Mouse (Mus musculus) CH12.LX (cell line): ENCODE measurements around the gene Ppm1m. TPM values are rescaled to one million over a fixed set of nuclear protein-coding genes. Genes with fewer than 3 reads are reported as not detected.

Experiments
- DNase-seq: peaks from one replicate; pipeline ENCODE4 v3.0.0-alpha.2; 2013; ENCODE audit errors: extremely low read depth
- H3K27ac ChIP-seq: 2 replicates; pipeline ENCODE4 v1.5.1; 2012; ENCODE audit warnings: low read depth, mild to moderate bottlenecking, control low read depth, moderate library complexity; ENCODE audit not compliant: insufficient read depth
- H3K27me3 ChIP-seq: replicated peaks from 2 replicates; pipeline ENCODE3; 2012; ENCODE audit warnings: inconsistent platforms
- H3K36me3 ChIP-seq, 2 experiments: replicated peaks in 1 of 2; 2 replicates each; pipeline versions ENCODE3 to v1.6.1; 2012; ENCODE audit warnings: inconsistent platforms in 1 of 2, low read length in 1 of 2, mild to moderate bottlenecking in 1 of 2, mixed read lengths in 1 of 2, moderate library complexity in 1 of 2; ENCODE audit not compliant: control insufficient read depth in 1 of 2, insufficient read depth in 1 of 2
- H3K4me1 ChIP-seq, 2 experiments: 2 replicates each; pipeline ENCODE4 v1.6.1; 2012; ENCODE audit warnings: inconsistent platforms in 1 of 2, moderate library complexity in 1 of 2; ENCODE audit not compliant: insufficient read depth in 2 of 2, control insufficient read depth in 1 of 2
- H3K4me2 ChIP-seq: 2 replicates; pipeline ENCODE4 v1.6.1; 2012; ENCODE audit warnings: low read depth, mild to moderate bottlenecking, control low read depth; ENCODE audit not compliant: poor library complexity, insufficient read depth, severe bottlenecking
- H3K4me3 ChIP-seq, 3 experiments: fragments of 150-350 bp in 1 of 3; sonication (generic) in 1 of 3; replicated peaks in 1 of 3; 2 replicates each; pipeline versions ENCODE3 to v1.5.1; 2011 to 2012; ENCODE audit warnings: low read depth in 2 of 3, low read length in 2 of 3, mild to moderate bottlenecking in 2 of 3, moderate library complexity in 2 of 3, control low read depth in 1 of 3, improper control_type of control experiment in 1 of 3, inconsistent platforms in 1 of 3, mixed read lengths in 1 of 3; ENCODE audit not compliant: poor library complexity in 1 of 3
- H3K79me2 ChIP-seq: replicated peaks from 2 replicates; pipeline ENCODE4 v1.6.1; 2012; ENCODE audit warnings: mild to moderate bottlenecking, moderate library complexity; ENCODE audit not compliant: control insufficient read depth, poor library complexity, insufficient read depth, severe bottlenecking; ENCODE audit errors: extremely low read depth
- H3K9ac ChIP-seq: 2 replicates; pipeline ENCODE4 v1.6.1; 2012; ENCODE audit warnings: low read depth, mild to moderate bottlenecking, control low read depth, moderate library complexity; ENCODE audit not compliant: insufficient read depth
- H3K9me3 ChIP-seq: replicated peaks from 2 replicates; pipeline ENCODE3; 2012; ENCODE audit warnings: low read length, inconsistent platforms, mixed read lengths
- BHLHE40 ChIP-seq: IDR thresholded peaks from 2 replicates; pipeline ENCODE4 v1.6.1; 2011; ENCODE audit warnings: mild to moderate bottlenecking, low read depth, low read length, improper control_type of control experiment
- E2F4 ChIP-seq: IDR thresholded peaks from 2 replicates; pipeline ENCODE4 v1.6.1; 2011; ENCODE audit warnings: low read depth, low read length, improper control_type of control experiment; ENCODE audit not compliant: insufficient replicate concordance
- ETS1 ChIP-seq: conservative IDR thresholded peaks from 2 replicates; pipeline ENCODE4 v1.6.1; 2012; ENCODE audit warnings: low read depth, mild to moderate bottlenecking, inconsistent platforms, low read length, improper control_type of control experiment, moderate library complexity
- GABPA ChIP-seq: IDR thresholded peaks from 2 replicates; pipeline ENCODE4 v1.6.1; 2012; ENCODE audit warnings: low read depth, low read length, improper control_type of control experiment, inconsistent platforms; ENCODE audit not compliant: insufficient replicate concordance
- HCFC1 ChIP-seq: IDR thresholded peaks from 2 replicates; pipeline ENCODE4 v1.6.1; 2012; ENCODE audit warnings: low read depth, mild to moderate bottlenecking, inconsistent platforms, low read length, improper control_type of control experiment
- MAX ChIP-seq: IDR thresholded peaks from 2 replicates; pipeline ENCODE4 v1.6.1; 2011; ENCODE audit warnings: low read length, improper control_type of control experiment
- MEF2A ChIP-seq: IDR thresholded peaks from 2 replicates; pipeline ENCODE4 v1.6.1; 2014; ENCODE audit warnings: low read depth, mild to moderate bottlenecking, inconsistent platforms, low read length, improper control_type of control experiment, borderline replicate concordance
- MYC ChIP-seq: IDR thresholded peaks from 2 replicates; pipeline ENCODE4 v1.6.1; 2011; ENCODE audit warnings: low read depth, mild to moderate bottlenecking, improper control_type of control experiment, low read length
- NELFE ChIP-seq: IDR thresholded peaks from 2 replicates; pipeline ENCODE4 v1.6.1; 2011; ENCODE audit warnings: low read depth, low read length, improper control_type of control experiment
- NRF1 ChIP-seq: IDR thresholded peaks from 2 replicates; pipeline ENCODE4 v1.6.1; 2014; ENCODE audit warnings: low read depth, mild to moderate bottlenecking, inconsistent platforms, low read length, improper control_type of control experiment, moderate library complexity
- POLR2AphosphoS2 ChIP-seq: IDR thresholded peaks from 2 replicates; pipeline ENCODE4 v1.6.1; 2011; ENCODE audit warnings: low read depth, low read length, improper control_type of control experiment
- SIN3A ChIP-seq: IDR thresholded peaks from 2 replicates; pipeline ENCODE4 v1.6.1; 2012; ENCODE audit warnings: low read length, improper control_type of control experiment, inconsistent platforms
- SMC3 ChIP-seq: IDR thresholded peaks from 2 replicates; pipeline ENCODE4 v1.6.1; 2011; ENCODE audit warnings: low read depth, low read length, improper control_type of control experiment
- USF1 ChIP-seq: IDR thresholded peaks from 2 replicates; pipeline ENCODE4 v1.6.1; 2014; ENCODE audit warnings: low read depth, mild to moderate bottlenecking, inconsistent platforms, low read length, improper control_type of control experiment
- USF2 ChIP-seq: conservative IDR thresholded peaks from 2 replicates; pipeline ENCODE4 v1.6.1; 2011; ENCODE audit warnings: low read depth, low read length, improper control_type of control experiment
- ZC3H11A ChIP-seq: IDR thresholded peaks from 2 replicates; pipeline ENCODE4 v1.6.1; 2012; ENCODE audit warnings: low read depth, mild to moderate bottlenecking, inconsistent platforms, low read length, improper control_type of control experiment
- ZMIZ1 ChIP-seq: IDR thresholded peaks from 2 replicates; pipeline ENCODE4 v1.6.1; 2012; ENCODE audit warnings: low read depth, mild to moderate bottlenecking, inconsistent platforms, low read length, improper control_type of control experiment
- ZNF384 ChIP-seq: IDR thresholded peaks from 2 replicates; pipeline ENCODE4 v1.6.1; 2012; ENCODE audit warnings: low read depth, low read length, improper control_type of control experiment, inconsistent platforms
- dilution Hi-C: fragments of 300-500 bp; cut with MboI; formaldehyde crosslinking; loops from 2 replicates; pipeline ENCODE4 v1.14.3; 2020; ENCODE audit warnings: low sequenced_read_pairs; ENCODE audit not compliant: extremely low pct_unique_long_range_greater_than_20kb, extremely low pct_ligation_motif_present
- in situ Hi-C: fragments of 300-500 bp; cut with MboI; formaldehyde crosslinking; loops from 3 replicates; pipeline ENCODE4 v1.14.3; 2019; ENCODE audit warnings: low sequenced_read_pairs, low pct_ligation_motif_present, low pct_unique_long_range_greater_than_20kb, mixed read lengths
- polyA plus RNA-seq: library from polyadenylated mRNA; unstranded; fragments of >175 nt; gene quantifications from 2 replicates; pipeline ENCODE4 v1.2.1, GENCODE M21; 2012; ENCODE audit warnings: low read depth; ENCODE audit not compliant: insufficient read length
- total RNA-seq, 2 experiments: library from RNA; depleted of rRNA; stranded (reverse); fragments of 300-350 nt in 1 of 2; fragments of >200 nt in 1 of 2; gene quantifications; 2 replicates each; pipeline ENCODE4 v1.2.3; 2012 to 2014

The Ppm1m gene
- total and polyA plus RNA-seq, 3 experiments, result 54.7 to 111 (median 86.0) TPM

DNA sequence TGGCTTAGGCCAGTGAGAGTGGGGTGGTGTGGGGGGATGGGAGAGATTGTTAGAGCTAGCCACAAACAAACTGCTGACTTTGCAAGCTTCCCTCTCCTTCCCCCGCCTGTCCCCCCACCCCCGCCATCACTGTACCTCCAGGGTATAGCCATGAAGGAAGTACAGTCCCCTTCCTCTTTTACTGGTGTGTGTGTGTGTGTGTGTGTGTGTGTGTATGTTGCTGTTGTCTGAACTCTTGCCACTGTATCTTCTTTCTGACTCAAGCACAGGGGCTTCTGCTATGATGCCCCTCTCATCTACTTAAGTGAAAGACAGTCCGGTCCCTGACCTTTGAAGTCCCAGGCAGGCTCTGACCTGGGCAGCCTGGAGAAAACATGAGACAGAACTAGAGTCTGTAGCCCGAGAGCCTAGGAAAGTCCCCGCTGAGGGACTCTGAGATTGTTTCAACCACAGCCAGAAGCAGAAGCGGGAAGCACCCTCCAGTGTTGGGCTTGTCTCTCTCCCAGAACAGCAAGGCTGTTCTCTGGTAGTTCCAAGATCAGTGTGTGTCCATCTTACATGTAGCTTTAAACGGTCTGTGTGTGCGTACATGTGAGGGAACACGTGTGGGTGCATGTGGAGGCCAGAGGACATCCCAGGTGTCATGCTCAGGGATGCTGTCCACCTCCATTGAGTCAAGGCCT is 30.6 kb upstream of the Ppm1m start (continued):
- TF ChIP-seq E2F4 (no peak), USF1 (no peak), BHLHE40 (peak; percentile 69)

DNA sequence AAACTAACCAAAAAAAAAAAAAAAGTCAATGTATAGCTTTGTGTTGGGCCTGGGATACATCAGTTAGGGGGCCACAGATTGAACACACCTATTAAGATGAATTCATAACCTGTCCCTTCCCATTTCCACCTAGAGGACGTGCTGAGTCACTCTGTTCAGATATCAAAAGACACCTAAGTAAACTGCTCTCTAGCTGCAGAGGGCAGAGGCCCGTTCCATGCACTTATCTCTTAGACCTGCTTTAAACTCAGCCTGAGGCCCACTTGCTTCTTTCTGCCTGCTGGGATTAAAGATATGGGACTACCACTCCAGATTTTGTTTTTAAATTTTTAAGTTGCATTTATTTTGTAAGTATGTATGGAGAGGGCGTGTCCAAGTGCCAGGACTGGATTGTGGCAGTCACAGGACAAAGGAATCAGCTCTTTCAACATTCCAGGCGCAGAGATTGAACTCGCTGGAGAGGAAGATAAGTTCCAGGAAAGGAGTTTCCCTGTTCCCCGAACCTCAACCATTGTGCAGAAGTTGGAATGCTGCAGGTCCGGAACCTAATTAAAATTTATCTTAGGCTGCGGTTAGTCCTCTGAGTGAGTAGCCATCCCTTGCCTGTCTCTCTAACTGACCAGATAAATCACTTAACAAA is 28.4 kb upstream of the Ppm1m start:
- no peaks in the 10 kb centered on the region for H3K79me2 ChIP-seq
- H3K4me3 ChIP-seq, result no peak overlapping the region
- H3K9me3 ChIP-seq, result peaks cover 41% of the 10 kb centered on the region
- dilution Hi-C loops (no loop called here), in situ Hi-C loops (no loop called here)
- no peaks in the 10 kb centered on the region for H3K27me3 ChIP-seq
- no peak for TF ChIP-seq MAX
- no peak for TF ChIP-seq HCFC1
- TF ChIP-seq ZMIZ1, result no peak
- TF ChIP-seq MYC, result no peak
- no peak for TF ChIP-seq SMC3
- TF ChIP-seq E2F4, result no peak
- no peak for TF ChIP-seq ZNF384
- TF ChIP-seq ETS1, result no peak
- TF ChIP-seq SIN3A, result no peak
- DNase-seq, result no peak
- peaks cover 29 to 59% of the 10 kb centered on the region in 2 experiments for H3K36me3 ChIP-seq
- no peak overlapping the region for H3K4me2 ChIP-seq
- no peak overlapping the region for H3K9ac ChIP-seq
- H3K27ac ChIP-seq, result no peak overlapping the region
- H3K4me1 ChIP-seq, result peaks cover 28 to 60% of the 10 kb centered on the region in 2 experiments

DNA sequence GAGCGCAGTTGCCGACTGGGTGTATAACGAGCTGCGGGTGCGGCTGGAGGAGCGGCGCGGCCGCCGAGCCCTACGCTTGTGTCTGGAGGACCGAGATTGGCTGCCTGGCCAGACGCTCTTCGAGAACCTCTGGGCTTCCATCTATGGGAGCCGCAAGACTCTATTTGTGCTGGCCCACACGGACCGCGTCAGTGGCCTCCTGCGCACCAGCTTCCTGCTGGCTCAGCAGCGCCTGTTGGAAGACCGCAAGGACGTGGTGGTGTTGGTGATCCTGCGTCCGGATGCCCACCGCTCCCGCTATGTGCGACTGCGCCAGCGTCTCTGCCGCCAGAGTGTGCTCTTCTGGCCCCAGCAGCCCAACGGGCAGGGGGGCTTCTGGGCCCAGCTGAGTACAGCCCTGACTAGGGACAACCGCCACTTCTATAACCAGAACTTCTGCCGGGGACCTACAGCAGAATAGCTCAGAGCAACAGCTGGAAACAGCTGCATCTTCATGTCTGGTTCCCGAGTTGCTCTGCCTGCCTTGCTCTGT is 26.7 kb upstream of the Ppm1m start:
- H3K9me3 ChIP-seq, result peaks cover 41% of the 10 kb centered on the region
- H3K36me3 ChIP-seq, result peaks cover 28 to 51% of the 10 kb centered on the region in 2 experiments
- no peak for DNase-seq
- no peak overlapping the region for H3K4me2 ChIP-seq
- H3K79me2 ChIP-seq, result no peaks in the 10 kb centered on the region
- TF ChIP-seq USF1 (no peak), NELFE (no peak), BHLHE40 (no peak), SMC3 (no peak), USF2 (no peak), MYC (no peak), POLR2AphosphoS2 (no peak), NRF1 (no peak), ZC3H11A (no peak), MEF2A (no peak), HCFC1 (no peak), SIN3A (no peak), GABPA (no peak)
- peaks cover 33 to 59% of the 10 kb centered on the region in 2 experiments for H3K4me1 ChIP-seq
- H3K9ac ChIP-seq, result no peak overlapping the region
- H3K27ac ChIP-seq, result no peak overlapping the region
- dilution Hi-C loops (no loop called here), in situ Hi-C loops (no loop called here)
- H3K27me3 ChIP-seq, result no peaks in the 10 kb centered on the region
- H3K4me3 ChIP-seq, result no peak overlapping the region
